Mouse (Mus musculus) hematopoietic stem cell, adult 5-6 weeks (primary cell): Measurements from ENCODE around the gene Hip1. TPM values are rescaled to one million over a fixed set of nuclear protein-coding genes. Genes with fewer than 3 reads are reported as not detected.

Experiments used
- ATAC-seq, 2 experiments: fragments of 125-278 bp in 1 of 2; replicated peaks in 1 of 2; 2 replicates each; pipeline ENCODE4 v1.8.0; 2016 to 2017; ENCODE audit warnings: inconsistent platforms in 2 of 2, mild to moderate bottlenecking in 2 of 2, moderate number of reproducible peaks in 2 of 2, low read depth in 1 of 2, moderate TSS enrichment in 1 of 2; ENCODE audit not compliant: low FRiP score in 2 of 2, poor library complexity in 2 of 2, severe bottlenecking in 2 of 2, insufficient read depth in 1 of 2, low TSS enrichment in 1 of 2
- total RNA-seq: library from RNA; stranded (forward); fragments of 172-1452, 232-1000 nt; gene quantifications from 2 replicates; pipeline ENCODE4 v1.2.3, GENCODE M21; 2017

Gene Hip1
- total RNA-seq, 1 experiment from 2014 or later: 27.7 TPM

GRCm38 (mm10) chr5:135544032-135544558 lies 825 bp downstream of the Hip1 start:
- no peak for ATAC-seq

- peak; percentile 55 to 56 for ATAC-seq
These were observed 7.1 kb downstream of the Hip1 start for GRCm38 (mm10) chr5:135537794-135538214.

- peak; percentile 98 to 99 for ATAC-seq
These were observed 7.6 kb downstream of the Hip1 start for GRCm38 (mm10) chr5:135537326-135537725.

- ATAC-seq: no peak
These were observed 9.1 kb downstream of the Hip1 start for GRCm38 (mm10) chr5:135535867-135536266.

- no peak for ATAC-seq
These were observed 11.5 kb downstream of the Hip1 start for GRCm38 (mm10) chr5:135533431-135533830.

- ATAC-seq: no peak
These were observed 13.5 kb downstream of the Hip1 start for GRCm38 (mm10) chr5:135531306-135531845.

- ATAC-seq: no peak
These were observed 15.0 kb downstream of the Hip1 start for GRCm38 (mm10) chr5:135529964-135530363.

GRCm38 (mm10) chr5:135529310-135529709 lies 15.6 kb downstream of the Hip1 start:
- ATAC-seq: no peak

GRCm38 (mm10) chr5:135527986-135528385 lies 16.9 kb downstream of the Hip1 start:
- ATAC-seq: no peak

GRCm38 (mm10) chr5:135524660-135525560 lies 20.0 kb downstream of the Hip1 start:
- no peak for ATAC-seq

GRCm38 (mm10) chr5:135524087-135524486 lies 20.8 kb downstream of the Hip1 start:
- ATAC-seq: no peak

GRCm38 (mm10) chr5:135522111-135522722 lies 22.7 kb downstream of the Hip1 start:
- no peak for ATAC-seq

GRCm38 (mm10) chr5:135517348-135517883 lies 27.5 kb downstream of the Hip1 start:
- ATAC-seq: no peak

GRCm38 (mm10) chr5:135513131-135513530 lies 31.8 kb downstream of the Hip1 start:
- no peak for ATAC-seq

GRCm38 (mm10) chr5:135511105-135511504 lies 33.8 kb downstream of the Hip1 start:
- no peak for ATAC-seq

GRCm38 (mm10) chr5:135508284-135508683 lies 36.6 kb downstream of the Hip1 start:
- no peak for ATAC-seq

- no peak for ATAC-seq
These were observed 37.2 kb downstream of the Hip1 start for GRCm38 (mm10) chr5:135507561-135508273.
